Mouse (Mus musculus): ENCODE data around the gene Fibcd1.

Gene Fibcd1

DNA sequence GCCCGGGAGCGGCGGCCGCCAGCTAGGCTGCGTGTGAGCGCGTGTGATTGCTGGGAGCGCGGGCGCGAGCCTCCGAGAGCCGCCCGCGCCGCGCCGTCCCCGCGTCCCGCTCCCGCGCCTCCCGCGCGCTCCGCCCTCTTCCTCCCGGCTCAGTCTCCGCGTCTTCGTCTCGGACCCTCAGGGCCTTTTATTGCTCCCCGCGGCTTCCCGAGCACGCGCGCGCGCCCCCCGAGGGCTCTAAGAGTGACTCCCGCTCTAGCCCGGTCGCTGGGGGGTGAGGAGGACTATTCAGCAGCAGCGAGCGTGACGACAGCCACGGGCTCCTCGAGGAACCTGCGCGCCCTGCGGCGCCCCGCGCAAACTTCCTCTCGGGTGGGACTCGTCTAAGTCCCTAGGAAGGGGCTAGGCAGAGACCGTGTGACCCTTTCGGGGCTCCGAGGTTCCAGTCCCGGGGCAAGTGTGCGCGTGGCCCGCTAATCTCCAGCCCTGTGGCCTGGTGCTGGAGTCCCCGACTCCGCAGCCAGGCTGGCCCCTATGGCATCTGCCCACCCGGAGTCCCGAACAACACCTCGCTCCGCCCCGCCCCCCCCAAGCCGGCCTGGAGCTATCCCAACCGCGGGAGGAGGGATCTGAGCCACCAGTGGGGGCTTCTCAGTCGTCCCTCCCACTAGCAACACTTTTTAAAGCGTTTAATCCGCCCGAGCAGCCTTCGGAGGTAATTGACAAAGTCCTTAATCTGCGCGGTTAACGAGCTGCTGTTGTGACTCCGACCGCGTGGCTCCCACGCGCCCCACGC is at the start of gene Fibcd1:
Gene Fibcd1, minus strand, starts transcription at position 110 of the 796 bp plus-strand sequence.
- no peak for DNase-seq (ENCODE audit: low spot score in 2 of 2)

DNA sequence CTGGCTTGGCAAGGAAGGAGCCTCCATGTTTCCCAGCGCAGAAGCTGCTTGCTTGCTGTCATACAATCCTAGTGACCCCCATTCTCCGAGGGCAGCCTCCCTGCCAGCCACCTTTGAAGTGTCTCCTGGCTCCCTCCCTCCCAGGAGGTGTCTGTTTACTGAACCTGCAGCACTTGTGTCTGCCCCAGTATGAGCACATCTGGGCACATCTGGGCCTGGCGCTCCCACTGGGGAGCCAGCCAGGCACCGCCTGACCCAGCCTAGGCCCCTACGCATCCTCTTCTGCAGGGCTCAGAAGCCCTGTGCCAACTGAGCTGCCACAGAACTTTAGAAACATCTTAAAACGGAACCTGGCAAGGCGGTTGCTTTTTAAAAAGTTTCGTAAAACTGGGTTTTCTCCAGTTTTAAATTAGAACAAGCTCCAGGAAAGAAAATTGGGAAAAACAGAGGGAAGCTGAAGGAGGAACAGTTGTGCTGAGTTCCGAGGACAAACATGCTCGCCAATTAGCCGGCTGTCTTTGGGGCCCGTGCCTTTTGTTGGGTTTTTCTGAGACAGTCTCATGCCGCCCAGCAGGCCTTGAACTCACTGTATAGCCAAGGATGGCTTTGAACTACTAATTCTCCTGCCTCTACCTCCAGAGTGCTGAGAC is 48.5 kb upstream of the Fibcd1 start:
- no peak for DNase-seq (ENCODE audit: low spot score in 2 of 2)

DNA sequence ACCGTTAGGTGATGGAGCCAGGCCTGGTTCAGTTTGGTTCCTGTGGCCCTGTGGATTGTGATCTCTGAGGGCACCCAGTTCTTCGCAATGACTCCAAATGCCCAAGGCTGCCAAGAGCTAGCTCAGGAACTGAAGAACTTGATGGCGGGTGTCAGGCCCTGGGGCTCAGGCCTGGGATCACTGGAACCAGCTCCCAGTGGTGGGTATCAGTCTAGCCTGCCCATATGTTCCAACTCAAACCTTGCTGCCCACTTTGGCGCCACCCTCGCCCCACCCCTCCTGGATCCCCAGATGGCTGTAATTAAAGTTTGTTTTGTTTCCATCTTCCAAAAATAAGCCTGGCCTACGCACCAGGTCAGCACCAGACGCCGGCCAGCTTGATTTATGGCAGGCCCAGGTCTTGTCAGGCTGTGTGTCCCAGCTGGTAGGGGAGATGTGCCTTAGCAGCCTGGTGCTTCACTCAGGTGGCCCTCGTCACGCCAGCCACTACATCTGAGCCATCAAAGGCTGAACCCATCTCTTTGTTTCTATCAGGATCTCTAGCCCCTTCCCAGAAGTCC is 47.4 kb upstream of the Fibcd1 start:
- DNase-seq (ENCODE audit: low spot score in 2 of 2), result no peak

DNA sequence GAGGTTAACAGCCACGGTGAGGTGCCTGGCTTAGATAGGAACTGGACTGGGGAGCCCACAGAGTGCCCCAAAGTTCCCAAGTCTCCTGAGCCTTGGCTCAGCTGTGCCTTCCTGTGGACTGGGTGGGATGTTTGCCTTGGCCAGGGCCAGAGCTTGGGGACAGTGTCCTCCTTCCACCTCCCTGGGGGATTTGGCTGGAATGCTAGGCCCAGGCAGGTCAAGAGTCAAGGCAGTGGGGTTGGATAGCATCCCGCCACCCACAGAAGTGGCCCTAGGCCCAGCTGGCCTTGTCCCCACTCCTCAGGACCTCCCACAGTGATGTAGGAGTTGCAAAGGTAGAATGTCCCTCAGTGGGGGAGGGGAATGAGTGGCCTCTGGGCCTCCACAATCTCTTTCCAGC is 45.4 kb upstream of the Fibcd1 start:
- DNase-seq (ENCODE audit: low spot score in 2 of 2), result no peak

DNA sequence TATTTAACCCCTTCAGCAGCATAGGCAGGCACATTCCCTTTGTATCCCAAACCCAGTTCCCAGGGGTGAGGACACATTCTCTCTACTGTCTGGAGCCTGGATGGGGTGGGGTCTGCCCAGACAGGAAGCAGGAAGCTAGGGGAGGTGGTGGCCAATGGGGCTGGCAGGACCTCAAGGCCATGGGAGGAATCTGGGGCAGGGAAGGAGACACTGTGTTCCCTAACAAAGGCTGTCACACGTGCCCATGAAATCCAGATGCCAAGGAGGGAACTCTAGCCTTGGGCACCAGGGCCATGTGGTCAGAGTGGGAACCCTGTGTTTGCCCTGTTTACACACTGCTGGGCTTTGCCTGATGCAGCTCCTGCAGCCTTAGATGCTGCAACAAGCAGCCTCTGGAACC is 43.1 kb upstream of the Fibcd1 start:
- DNase-seq (ENCODE audit: low spot score in 2 of 2), result no peak

DNA sequence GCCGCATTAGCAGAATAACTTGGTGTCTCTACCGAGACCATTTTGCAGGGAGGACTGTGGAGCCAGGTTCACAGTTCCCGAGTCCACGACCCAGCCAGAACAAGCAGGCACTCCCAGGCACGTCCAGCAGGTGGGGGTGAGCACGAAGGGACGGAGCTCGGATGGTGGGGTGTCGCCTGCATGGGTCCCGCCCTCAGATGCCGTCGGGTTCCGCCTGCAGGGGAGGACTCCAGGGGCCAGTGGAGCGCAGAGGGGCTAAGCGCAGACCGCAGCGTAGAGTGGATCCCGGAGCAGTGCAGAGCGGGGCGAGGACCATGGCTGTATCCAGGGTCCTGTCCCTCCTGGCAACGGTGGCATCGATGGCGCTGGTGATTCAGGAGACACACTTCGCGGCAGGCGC is 41.2 kb upstream of the Fibcd1 start, which contains the start of gene Lamc3:
Gene Lamc3, plus strand, starts transcription at position 262 of the 400 bp plus-strand sequence.
- no peak for DNase-seq (ENCODE audit: low spot score in 2 of 2)

DNA sequence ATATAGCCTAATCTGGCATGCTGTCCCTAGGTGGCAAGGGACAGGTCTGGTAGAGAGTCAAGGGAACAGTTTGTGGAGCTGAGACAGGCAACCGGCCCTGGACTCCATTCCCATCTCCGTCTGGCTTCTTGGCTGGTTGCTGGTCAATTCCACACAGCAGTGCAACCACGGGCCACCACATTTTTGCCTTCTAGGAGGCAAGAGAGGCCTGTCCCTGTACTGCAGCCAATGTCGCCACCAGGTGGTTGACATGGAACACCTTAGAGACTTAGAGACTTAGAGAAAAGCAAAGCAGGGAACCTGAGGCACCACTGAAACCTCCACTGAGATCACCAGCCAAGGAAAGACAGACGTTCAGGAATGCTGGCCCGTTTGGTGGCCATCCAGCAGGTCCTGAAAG is 39.0 kb upstream of the Fibcd1 start:
- peak in 1 of 2 experiments; percentile 62 for DNase-seq (ENCODE audit: low spot score in 2 of 2)

DNA sequence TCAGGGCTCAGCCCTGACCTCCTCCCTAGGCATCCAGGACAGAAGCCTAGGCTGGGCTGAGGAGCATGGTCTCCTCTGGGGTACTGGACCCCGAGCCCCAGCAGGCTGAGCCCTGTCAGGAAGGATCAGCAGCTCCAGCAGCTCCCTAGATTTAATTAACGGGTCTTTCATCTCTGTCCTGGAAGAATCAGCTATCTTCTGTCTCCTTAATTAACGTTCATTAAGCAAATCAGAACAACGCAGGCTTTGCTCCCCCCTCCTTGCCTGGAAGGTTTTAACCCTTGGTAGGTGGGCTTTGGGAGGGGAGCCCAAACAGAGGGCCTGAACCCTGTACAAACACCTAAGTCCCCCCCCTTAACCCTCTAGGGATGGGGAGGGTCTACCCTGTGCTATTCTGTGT is 37.3 kb upstream of the Fibcd1 start:
- no peak for DNase-seq (ENCODE audit: low spot score in 2 of 2)

DNA sequence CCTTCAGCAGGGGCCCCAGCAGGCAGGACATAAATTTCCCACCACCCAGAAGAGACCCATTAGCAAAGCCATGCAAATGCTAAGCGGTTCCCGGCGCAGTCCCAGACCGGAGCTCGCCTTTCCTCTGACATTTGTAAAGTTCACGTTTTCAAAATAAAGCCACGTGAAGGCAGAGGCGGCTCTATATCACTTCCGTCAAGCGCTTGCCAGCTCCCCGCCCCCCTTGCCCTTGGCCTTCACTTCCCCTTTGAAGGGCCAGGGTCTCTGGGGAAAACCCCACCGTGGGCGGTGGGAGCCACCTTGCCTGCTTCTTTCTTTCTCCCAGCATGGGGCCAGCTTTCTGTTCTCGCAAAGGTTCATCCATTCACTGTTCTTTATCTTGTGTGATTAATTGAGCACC is 35.1 kb upstream of the Fibcd1 start:
- no peak for DNase-seq (ENCODE audit: low spot score in 2 of 2)

DNA sequence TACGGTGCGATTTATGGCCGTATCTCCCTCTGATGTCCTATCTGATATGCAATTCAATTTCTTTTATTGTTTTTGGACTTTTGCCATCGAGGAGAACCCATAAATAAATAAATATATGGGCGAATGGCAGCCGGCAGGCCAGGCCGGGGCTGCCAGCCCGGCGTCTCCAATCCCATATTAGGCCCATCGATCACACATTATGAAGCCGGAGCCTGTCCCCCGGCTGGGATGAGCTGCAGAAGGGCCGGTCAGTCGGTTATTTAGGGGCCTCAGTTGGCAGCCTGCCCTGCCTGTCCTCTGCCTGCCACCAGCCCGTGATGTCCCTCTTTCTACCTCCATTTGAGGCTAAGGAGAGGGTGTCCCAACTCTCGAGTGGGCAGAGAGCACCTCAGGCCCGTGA is 32.8 kb upstream of the Fibcd1 start:
- DNase-seq (ENCODE audit: low spot score in 2 of 2), result no peak

DNA sequence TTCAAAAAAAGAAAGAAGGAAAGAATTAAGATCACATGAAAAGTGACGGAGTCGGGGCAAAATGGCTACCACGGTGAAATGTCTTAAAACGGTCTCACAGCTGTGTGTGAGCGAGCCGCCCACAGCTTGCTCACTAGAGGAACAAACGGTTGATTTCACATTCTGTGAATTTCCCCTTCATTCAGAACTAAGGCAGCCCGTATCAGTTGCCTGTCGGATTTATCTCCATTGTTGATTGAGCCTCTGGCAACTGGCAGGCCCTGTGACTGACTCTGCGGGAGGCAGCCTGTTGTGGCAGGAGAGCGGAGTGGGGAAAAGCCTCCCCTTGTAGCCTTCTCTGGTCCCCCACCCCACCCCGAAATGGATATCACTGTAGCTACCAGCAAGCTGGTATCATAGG is 30.6 kb upstream of the Fibcd1 start:
- DNase-seq (ENCODE audit: low spot score in 2 of 2), result peak in 1 of 2 experiments; percentile 15

DNA sequence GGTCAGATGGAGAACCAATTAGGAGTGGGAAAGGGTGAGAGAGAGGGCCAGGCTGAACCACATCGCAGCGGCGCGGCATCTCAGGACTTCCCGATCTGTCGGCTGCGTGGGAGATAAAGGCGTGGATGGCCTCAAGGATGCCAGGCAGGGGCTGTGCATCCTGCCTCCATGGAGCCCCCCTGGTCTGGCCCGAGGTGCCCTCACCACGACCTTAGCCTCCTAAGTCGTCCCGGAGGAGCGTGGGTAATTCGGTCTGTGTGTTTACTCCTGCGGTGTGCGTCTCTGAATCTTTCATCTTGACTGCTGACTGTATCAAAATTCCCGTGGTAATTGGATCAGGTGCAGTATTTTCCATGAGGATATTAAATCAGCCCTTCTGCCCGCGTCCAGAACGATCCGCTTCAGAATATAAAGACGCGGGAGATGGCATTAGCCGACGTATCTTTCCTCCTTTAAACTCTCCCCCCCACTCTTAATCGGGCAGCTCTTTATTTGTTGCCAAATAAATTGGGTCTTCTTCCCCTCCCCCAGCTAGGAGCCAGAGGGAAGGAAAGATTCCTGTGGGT is 28.6 kb upstream of the Fibcd1 start:
- no peak for DNase-seq (ENCODE audit: low spot score in 2 of 2)

DNA sequence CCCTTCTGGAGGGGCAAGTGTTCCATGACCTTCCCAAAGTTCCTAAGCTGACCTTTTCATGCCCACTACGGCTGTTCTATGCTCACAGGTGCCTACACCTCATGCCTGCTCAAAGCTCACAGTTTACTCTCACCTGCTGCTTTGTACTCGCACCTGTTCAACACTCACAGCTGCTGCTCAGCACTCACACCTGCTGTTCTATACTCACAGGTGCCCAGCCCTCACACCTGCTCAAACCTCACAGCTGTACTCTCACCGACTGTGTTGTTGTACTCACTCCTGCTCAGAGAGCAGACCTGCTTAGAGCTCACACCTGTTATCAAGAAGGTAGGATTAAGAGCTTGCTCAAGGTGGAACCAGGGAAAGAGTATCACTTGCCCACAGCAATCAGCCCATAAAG is 24.9 kb upstream of the Fibcd1 start:
- no peak for DNase-seq (ENCODE audit: low spot score in 2 of 2)

DNA sequence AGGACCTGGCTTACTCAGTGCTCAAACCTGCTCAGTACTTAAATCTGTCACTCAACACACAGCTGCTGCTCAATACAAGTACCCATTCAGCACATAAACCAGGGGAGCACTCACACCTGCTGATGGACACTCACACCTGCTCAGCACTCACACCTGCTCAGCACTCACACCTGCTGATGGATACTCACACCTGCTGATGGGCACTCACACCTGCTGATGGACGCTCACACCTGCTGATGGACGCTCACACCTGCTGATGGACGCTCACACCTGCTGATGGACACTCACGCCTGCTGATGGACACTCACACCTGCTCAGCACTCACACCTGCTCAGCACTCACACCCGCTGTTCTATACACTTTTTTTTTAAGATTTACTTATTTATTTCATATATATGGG is 23.9 kb upstream of the Fibcd1 start:
- DNase-seq (ENCODE audit: low spot score in 2 of 2), result no peak

DNA sequence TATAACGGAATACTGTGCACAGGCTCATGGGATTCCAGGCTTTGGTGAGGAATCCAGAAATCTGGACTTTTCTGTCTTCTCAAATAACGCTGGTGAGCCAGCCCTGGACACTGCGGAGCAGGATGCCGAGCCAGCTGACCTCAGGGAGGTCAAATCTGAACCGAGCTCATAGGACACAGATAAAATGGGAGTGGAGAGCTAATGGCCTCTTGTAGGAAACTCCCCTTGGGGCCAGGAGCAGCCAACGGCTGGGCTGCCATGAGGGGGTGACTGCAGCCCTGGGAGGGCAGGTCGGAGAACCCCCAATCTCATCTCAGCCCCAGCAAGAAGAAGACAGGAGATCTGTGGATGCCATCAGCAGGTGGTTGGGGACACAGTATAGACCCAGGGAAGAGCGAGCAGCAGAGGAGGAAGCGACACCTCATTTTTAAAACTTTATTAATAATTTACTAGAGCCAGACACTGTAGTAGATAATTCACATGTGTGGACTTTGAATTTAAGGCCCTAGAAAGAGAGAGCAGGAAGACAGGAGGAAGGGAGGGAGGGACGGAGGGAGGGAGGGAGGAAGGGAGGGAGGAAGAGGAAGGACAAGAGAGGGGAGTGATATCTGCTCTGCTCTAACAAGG is 22.8 kb upstream of the Fibcd1 start:
- DNase-seq (ENCODE audit: low spot score in 2 of 2), result no peak

DNA sequence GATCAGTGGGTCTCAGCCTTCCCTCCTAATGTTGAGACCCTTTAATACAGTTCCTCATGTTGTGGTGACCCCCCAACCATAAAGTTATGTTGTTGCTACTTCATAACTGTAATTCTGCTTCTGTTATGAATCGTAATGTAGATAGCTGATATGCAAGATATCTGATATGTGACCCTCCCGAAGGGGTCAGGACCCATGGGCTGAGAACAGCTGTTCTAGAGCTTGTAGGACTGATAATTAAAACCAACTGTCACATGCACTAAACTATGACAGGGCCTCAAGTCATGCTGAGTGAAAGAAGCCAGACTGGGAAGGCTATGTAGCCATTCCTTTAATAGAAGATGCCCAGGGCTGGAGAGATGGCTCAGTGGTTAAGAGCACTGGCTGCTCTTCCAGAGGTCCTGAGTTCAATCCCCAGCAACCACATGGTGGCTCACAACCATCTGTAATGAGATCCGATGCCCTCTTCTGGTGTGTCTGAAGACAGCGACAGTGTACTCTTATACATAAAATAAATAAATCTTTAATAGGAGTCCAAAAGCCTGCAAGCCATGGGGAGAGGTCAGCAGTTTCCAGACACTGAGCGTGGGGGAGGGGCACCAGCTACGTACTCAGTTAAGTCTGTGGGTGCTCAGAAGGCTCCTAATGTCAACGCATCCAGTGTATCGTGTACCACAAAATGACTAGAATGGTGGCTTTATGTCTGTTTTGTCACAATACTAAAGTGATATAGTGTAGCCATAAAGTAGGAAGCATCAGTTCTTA is 22.1 kb upstream of the Fibcd1 start:
- DNase-seq (ENCODE audit: low spot score in 2 of 2), result no peak

DNA sequence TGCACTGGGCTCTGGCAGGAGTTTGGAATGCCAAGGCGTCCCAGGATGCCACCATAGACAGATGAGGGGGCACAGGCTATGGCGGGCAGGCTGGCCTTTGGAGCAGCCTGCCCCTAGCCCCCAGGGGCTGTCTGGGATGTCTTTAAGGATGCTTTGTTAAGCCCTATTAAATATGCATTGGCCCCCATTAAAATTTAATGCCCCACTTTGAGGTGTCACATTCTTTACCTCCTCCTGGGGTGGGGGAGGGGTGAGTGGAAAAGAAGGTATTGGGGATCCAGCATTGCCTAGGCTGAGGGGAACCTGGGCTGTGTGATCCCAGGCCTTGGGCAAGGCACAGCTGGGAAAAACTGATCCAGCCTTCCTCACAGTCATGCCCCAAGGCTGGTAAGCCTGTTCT is 20.0 kb upstream of the Fibcd1 start:
- DNase-seq (ENCODE audit: low spot score in 2 of 2), result no peak

DNA sequence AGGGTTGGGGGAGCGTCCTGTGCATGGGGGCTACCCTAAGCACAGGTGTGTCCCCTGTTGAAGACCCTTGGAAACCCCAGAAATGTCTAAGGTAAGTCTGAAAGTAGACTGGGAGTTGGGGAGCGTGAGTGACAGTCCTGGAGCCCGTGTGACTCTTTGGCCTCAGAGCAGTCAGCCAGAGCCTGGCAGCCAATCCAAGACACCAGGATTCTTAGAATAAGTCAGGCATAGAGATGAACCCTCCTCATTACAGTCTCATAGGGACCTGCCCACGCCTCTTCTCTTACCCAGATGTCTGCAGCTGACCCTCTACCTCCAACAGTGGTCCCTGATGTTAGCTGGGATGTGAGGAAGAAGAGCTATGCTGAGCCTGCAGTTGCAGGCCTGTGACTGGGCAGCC is 19.5 kb upstream of the Fibcd1 start:
- no peak for DNase-seq (ENCODE audit: low spot score in 2 of 2)

DNA sequence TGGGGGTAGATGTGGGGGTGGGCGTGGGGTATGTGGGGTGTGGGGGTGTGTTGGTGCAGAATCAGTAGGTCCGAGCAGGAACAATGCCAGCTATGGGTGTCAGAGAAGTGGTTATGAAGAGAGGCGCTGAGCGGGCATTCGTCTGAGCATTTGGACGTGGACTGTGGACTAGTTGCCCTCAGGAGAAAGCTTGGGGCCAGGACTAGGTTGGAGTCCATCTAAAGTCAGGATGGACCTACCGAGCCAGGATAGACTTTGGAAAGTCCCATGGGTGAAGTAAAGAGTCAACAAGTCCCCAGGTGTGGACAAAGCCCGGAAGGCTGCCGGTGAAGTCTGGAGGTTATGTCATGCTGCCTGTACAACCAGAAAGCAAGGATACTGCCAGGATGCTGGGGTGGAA is 19.1 kb upstream of the Fibcd1 start:
- DNase-seq (ENCODE audit: low spot score in 2 of 2), result no peak

DNA sequence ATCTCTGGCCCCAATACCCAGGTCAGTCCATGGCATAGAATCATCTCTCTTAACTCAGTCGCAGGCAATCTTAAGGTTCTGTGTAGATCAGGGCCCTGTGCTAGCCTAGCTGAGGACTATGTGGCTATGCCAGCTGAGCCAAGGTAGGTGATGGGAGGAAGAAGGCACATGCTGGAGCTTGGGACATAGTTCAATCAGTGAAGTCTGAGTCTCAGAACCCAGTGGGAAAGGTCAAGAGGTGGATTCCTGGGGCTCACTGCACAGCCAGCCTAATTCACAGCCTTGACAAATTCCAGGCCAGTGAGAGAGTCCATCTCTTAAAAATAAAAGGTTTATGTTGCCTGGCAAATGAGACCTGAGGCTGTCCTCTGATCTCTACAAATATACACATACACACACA is 18.0 kb upstream of the Fibcd1 start:
- DNase-seq (ENCODE audit: low spot score in 2 of 2), result no peak

DNA sequence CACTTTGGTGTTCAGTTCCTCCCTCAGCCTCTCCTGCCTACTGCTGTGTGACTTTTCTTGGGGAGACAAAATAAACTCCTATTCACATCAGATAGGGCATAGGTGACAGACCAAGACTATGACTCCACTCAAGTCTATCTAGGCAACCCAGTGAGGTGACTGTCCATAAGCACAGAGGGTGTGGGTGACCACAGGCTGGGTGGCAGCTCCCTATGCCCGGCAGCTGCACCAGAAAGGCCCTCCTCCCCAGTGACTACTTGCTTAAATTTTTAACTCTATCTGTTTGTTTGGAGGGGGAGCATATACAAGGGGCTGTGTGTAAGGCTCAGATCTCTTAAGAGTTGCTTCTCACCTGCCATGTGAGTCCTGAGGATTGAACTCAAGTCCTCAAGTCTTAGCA is 17.1 kb upstream of the Fibcd1 start:
- no peak for DNase-seq (ENCODE audit: low spot score in 2 of 2)

DNA sequence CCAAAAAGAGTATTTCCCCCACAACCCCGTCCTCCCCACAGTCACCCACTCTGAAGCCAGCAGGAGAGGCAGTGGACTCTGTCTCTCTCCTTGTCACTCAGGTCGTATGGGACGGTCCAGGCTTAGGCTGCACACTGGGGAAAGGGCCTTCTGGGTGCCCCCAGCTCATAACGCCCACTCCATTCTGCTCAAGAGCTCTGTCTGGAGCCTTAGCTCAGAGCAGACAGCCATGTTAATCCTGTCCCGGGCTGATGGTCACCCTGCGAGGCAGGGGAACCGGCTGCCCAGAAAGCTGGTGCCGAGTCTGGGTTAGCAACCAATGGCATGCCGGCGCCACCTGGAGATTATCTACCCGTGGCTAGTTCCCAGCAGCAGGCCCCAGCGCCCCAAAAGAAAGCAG is 12.7 kb upstream of the Fibcd1 start:
- DNase-seq (ENCODE audit: low spot score in 2 of 2), result no peak
